Mouse (Mus musculus): ENCODE measurements around the gene Olfr1246. TPM values are rescaled to one million over a fixed set of nuclear protein-coding genes. Genes with fewer than 3 reads are reported as not detected.
"Not testable (repeated sequence)": the region's sequence is repeated elsewhere in the genome, so short reads cannot be mapped to it uniquely, and the experiment has no call there.

Gene Olfr1246
- not detected in 2 replicates for polyA plus RNA-seq (2011; ENCODE audit: insufficient read depth, insufficient read length, low replicate concordance, missing spikeins)

- WGBS, result 68% methylated on average over 2 of the region's 2 CpGs
Measured at GRCm38 (mm10) chr2:89593057-89593456, at the start of gene Olfr1246. Gene Olfr1246 (minus strand): TSS chr2:89593157.

GRCm38 (mm10) chr2:89634883-89635282 is 41.9 kb upstream of the Olfr1246 start, which contains the start of gene Olfr1249:
Gene Olfr1249 (minus strand): TSS chr2:89634983.
- H3K27ac ChIP-seq (ENCODE audit: control insufficient read depth, insufficient read depth, low read depth, low read length, poor library complexity), result no peak within 1 kb of the TSS
- no peaks in the 10 kb centered on the region for H3K4me1 ChIP-seq (ENCODE audit: control insufficient read depth, insufficient read depth, low read length)
- no peak within 1 kb of the TSS for H3K4me3 ChIP-seq (replicated peaks; ENCODE audit: control insufficient read depth, low read depth, low read length)
- TF ChIP-seq CTCF (IDR thresholded peaks at IDR 0.05; ENCODE audit: control insufficient read depth, insufficient read depth, low read length), result no peak
- no peak for TF ChIP-seq POLR2A (IDR thresholded peaks at IDR 0.05; ENCODE audit: borderline replicate concordance, control insufficient read depth, low read depth, low read length)
- 82% methylated on average over 2 of the region's 2 CpGs for WGBS

More at GRCm38 (mm10) chr2:89593057-89593456, at the start of gene Olfr1246:
- no peak within 1 kb of the TSS for H3K27ac ChIP-seq (ENCODE audit: control insufficient read depth, insufficient read depth, low read depth, low read length, poor library complexity)
- H3K4me1 ChIP-seq (ENCODE audit: control insufficient read depth, insufficient read depth, low read length), result no peaks in the 10 kb centered on the region
- no peak for TF ChIP-seq CTCF (IDR thresholded peaks at IDR 0.05; ENCODE audit: control insufficient read depth, insufficient read depth, low read length)
- TF ChIP-seq POLR2A (IDR thresholded peaks at IDR 0.05; ENCODE audit: borderline replicate concordance, control insufficient read depth, low read depth, low read length), result no peak
- H3K4me3 ChIP-seq (replicated peaks; ENCODE audit: control insufficient read depth, low read depth, low read length), result no peak within 1 kb of the TSS

- 85% methylated on average over 1 of the region's 1 CpGs for WGBS
- H3K4me3 ChIP-seq (replicated peaks; ENCODE audit: control insufficient read depth, low read depth, low read length); H3K27ac ChIP-seq (ENCODE audit: control insufficient read depth, insufficient read depth, low read depth, low read length, poor library complexity); H3K4me1 ChIP-seq (ENCODE audit: control insufficient read depth, insufficient read depth, low read length): not testable (repeated sequence)
Measured at GRCm38 (mm10) chr2:89618145-89618544, 25.2 kb upstream of the Olfr1246 start, which contains the start of gene Olfr1248. Gene Olfr1248 (minus strand): TSS chr2:89618245.

- no peak within 1 kb of the TSS for H3K4me3 ChIP-seq (replicated peaks; ENCODE audit: control insufficient read depth, low read depth, low read length)
- 89% methylated on average over 2 of the region's 2 CpGs for WGBS
- H3K4me1 ChIP-seq (ENCODE audit: control insufficient read depth, insufficient read depth, low read length), result no peaks in the 10 kb centered on the region
- no peak within 1 kb of the TSS for H3K27ac ChIP-seq (ENCODE audit: control insufficient read depth, insufficient read depth, low read depth, low read length, poor library complexity)
- TF ChIP-seq CTCF (IDR thresholded peaks at IDR 0.05; ENCODE audit: control insufficient read depth, insufficient read depth, low read length) (no peak), POLR2A (IDR thresholded peaks at IDR 0.05; ENCODE audit: borderline replicate concordance, control insufficient read depth, low read depth, low read length) (no peak)
Measured at GRCm38 (mm10) chr2:89614030-89614429, 21.1 kb upstream of the Olfr1246 start, which contains the start of gene Olfr1247. Gene Olfr1247 (minus strand): TSS chr2:89614130.

- no peaks in the 10 kb centered on the region for H3K4me1 ChIP-seq (ENCODE audit: control insufficient read depth, insufficient read depth, low read length)
- TF ChIP-seq POLR2A (IDR thresholded peaks at IDR 0.05; ENCODE audit: borderline replicate concordance, control insufficient read depth, low read depth, low read length) (no peak), CTCF (IDR thresholded peaks at IDR 0.05; ENCODE audit: control insufficient read depth, insufficient read depth, low read length) (no peak)
- no peak within 1 kb of the TSS for H3K27ac ChIP-seq (ENCODE audit: control insufficient read depth, insufficient read depth, low read depth, low read length, poor library complexity)
- H3K4me3 ChIP-seq (replicated peaks; ENCODE audit: control insufficient read depth, low read depth, low read length), result no peak within 1 kb of the TSS
- WGBS, result 66% methylated on average over 1 of the region's 1 CpGs
Measured at GRCm38 (mm10) chr2:89578347-89578746, 14.6 kb downstream of the Olfr1246 start, which contains the start of gene Olfr1245. Gene Olfr1245 (minus strand): TSS chr2:89578447.

- 47% methylated on average over 2 of the region's 2 CpGs for WGBS
- not testable (repeated sequence) for H3K4me3 ChIP-seq (replicated peaks; ENCODE audit: control insufficient read depth, low read depth, low read length); H3K4me1 ChIP-seq (ENCODE audit: control insufficient read depth, insufficient read depth, low read length); H3K27ac ChIP-seq (ENCODE audit: control insufficient read depth, insufficient read depth, low read depth, low read length, poor library complexity)
Measured at GRCm38 (mm10) chr2:89562706-89563105, 30.3 kb downstream of the Olfr1246 start.

- Histone ChIP-seq H3K4me1 (ENCODE audit: control insufficient read depth, insufficient read depth, low read length) (no peaks in the 10 kb centered on the region), H3K27ac (ENCODE audit: control insufficient read depth, insufficient read depth, low read depth, low read length, poor library complexity) (no peak overlapping the region), H3K4me3 (replicated peaks; ENCODE audit: control insufficient read depth, low read depth, low read length) (no peak overlapping the region)
- WGBS, result 39% methylated on average over 2 of the region's 2 CpGs
- TF ChIP-seq POLR2A (IDR thresholded peaks at IDR 0.05; ENCODE audit: borderline replicate concordance, control insufficient read depth, low read depth, low read length), result no peak
- TF ChIP-seq CTCF (IDR thresholded peaks at IDR 0.05; ENCODE audit: control insufficient read depth, insufficient read depth, low read length), result no peak
Measured at GRCm38 (mm10) chr2:89544516-89544915, 48.4 kb downstream of the Olfr1246 start.

- TF ChIP-seq POLR2A (IDR thresholded peaks at IDR 0.05; ENCODE audit: borderline replicate concordance, control insufficient read depth, low read depth, low read length), result no peak
- TF ChIP-seq CTCF (IDR thresholded peaks at IDR 0.05; ENCODE audit: control insufficient read depth, insufficient read depth, low read length), result no peak
- Histone ChIP-seq H3K4me3 (replicated peaks; ENCODE audit: control insufficient read depth, low read depth, low read length) (no peak overlapping the region), H3K4me1 (ENCODE audit: control insufficient read depth, insufficient read depth, low read length) (no peaks in the 10 kb centered on the region), H3K27ac (ENCODE audit: control insufficient read depth, insufficient read depth, low read depth, low read length, poor library complexity) (no peak overlapping the region)
- 46% methylated on average over 1 of the region's 1 CpGs for WGBS
Measured at GRCm38 (mm10) chr2:89539923-89540322, 53.0 kb downstream of the Olfr1246 start.

Other genes with a start within 250 kb of the Olfr1246 start
- gene Olfr1234, start 228.3 kb downstream of the Olfr1246 start, polyA plus RNA-seq (2011; ENCODE audit: insufficient read depth, insufficient read length, low replicate concordance, missing spikeins), result not detected in 2 replicates
- gene Olfr1238, start 183.5 kb downstream of the Olfr1246 start, polyA plus RNA-seq (2011; ENCODE audit: insufficient read depth, insufficient read length, low replicate concordance, missing spikeins), result not detected in 2 replicates
- gene Olfr1239, start 172.8 kb downstream of the Olfr1246 start, polyA plus RNA-seq (2011; ENCODE audit: insufficient read depth, insufficient read length, low replicate concordance, missing spikeins), result not detected in 2 replicates
- gene Olfr1240, start 150.2 kb downstream of the Olfr1246 start, polyA plus RNA-seq (2011; ENCODE audit: insufficient read depth, insufficient read length, low replicate concordance, missing spikeins), result not detected in 2 replicates
- not detected in 2 replicates for gene Olfr1241, start 106.0 kb downstream of the Olfr1246 start, polyA plus RNA-seq (2011; ENCODE audit: insufficient read depth, insufficient read length, low replicate concordance, missing spikeins)
- not detected in 2 replicates for gene Olfr1242, start 94.8 kb downstream of the Olfr1246 start, polyA plus RNA-seq (2011; ENCODE audit: insufficient read depth, insufficient read length, low replicate concordance, missing spikeins)
- gene Olfr1243, start 61.7 kb downstream of the Olfr1246 start, polyA plus RNA-seq (2011; ENCODE audit: insufficient read depth, insufficient read length, low replicate concordance, missing spikeins), result not detected in 2 replicates
- gene Olfr1245, start 14.7 kb downstream of the Olfr1246 start, polyA plus RNA-seq (2011; ENCODE audit: insufficient read depth, insufficient read length, low replicate concordance, missing spikeins), result not detected in 2 replicates
- gene Olfr1247, start 21.0 kb upstream of the Olfr1246 start, polyA plus RNA-seq (2011; ENCODE audit: insufficient read depth, insufficient read length, low replicate concordance, missing spikeins), result not detected in 2 replicates
- not detected in 2 replicates for gene Olfr1248, start 25.1 kb upstream of the Olfr1246 start, polyA plus RNA-seq (2011; ENCODE audit: insufficient read depth, insufficient read length, low replicate concordance, missing spikeins)
- not detected in 2 replicates for gene Olfr1249, start 41.8 kb upstream of the Olfr1246 start, polyA plus RNA-seq (2011; ENCODE audit: insufficient read depth, insufficient read length, low replicate concordance, missing spikeins)
- 0.45 TPM in 1 of 2 replicates, not detected in the other for gene Olfr1250, start 68.3 kb upstream of the Olfr1246 start, polyA plus RNA-seq (2011; ENCODE audit: insufficient read depth, insufficient read length, low replicate concordance, missing spikeins)
- not detected in 2 replicates for gene Olfr1251, start 78.8 kb upstream of the Olfr1246 start, polyA plus RNA-seq (2011; ENCODE audit: insufficient read depth, insufficient read length, low replicate concordance, missing spikeins)
- gene Olfr1252, start 131.9 kb upstream of the Olfr1246 start, polyA plus RNA-seq (2011; ENCODE audit: insufficient read depth, insufficient read length, low replicate concordance, missing spikeins), result not detected in 2 replicates
- gene Olfr1253, start 163.9 kb upstream of the Olfr1246 start, polyA plus RNA-seq (2011; ENCODE audit: insufficient read depth, insufficient read length, low replicate concordance, missing spikeins), result not detected in 2 replicates
- gene Olfr1254, start 200.5 kb upstream of the Olfr1246 start, polyA plus RNA-seq (2011; ENCODE audit: insufficient read depth, insufficient read length, low replicate concordance, missing spikeins), result 0.70 TPM in 1 of 2 replicates, not detected in the other
- not detected in 2 replicates for gene Olfr1255, start 218.9 kb upstream of the Olfr1246 start, polyA plus RNA-seq (2011; ENCODE audit: insufficient read depth, insufficient read length, low replicate concordance, missing spikeins)
- not detected in 2 replicates for gene Olfr1256, start 248.4 kb upstream of the Olfr1246 start, polyA plus RNA-seq (2011; ENCODE audit: insufficient read depth, insufficient read length, low replicate concordance, missing spikeins)

Data from bone marrow, adult 2 months (tissue).